Mouse (Mus musculus): Measurements from ENCODE around the gene Adora1. TPM values are rescaled to one million over a fixed set of nuclear protein-coding genes. Genes with fewer than 3 reads are reported as not detected.

Gene Adora1
- total RNA-seq, 4 experiments from 2014 or later, result 162 to 296 (median 242) TPM

DNA sequence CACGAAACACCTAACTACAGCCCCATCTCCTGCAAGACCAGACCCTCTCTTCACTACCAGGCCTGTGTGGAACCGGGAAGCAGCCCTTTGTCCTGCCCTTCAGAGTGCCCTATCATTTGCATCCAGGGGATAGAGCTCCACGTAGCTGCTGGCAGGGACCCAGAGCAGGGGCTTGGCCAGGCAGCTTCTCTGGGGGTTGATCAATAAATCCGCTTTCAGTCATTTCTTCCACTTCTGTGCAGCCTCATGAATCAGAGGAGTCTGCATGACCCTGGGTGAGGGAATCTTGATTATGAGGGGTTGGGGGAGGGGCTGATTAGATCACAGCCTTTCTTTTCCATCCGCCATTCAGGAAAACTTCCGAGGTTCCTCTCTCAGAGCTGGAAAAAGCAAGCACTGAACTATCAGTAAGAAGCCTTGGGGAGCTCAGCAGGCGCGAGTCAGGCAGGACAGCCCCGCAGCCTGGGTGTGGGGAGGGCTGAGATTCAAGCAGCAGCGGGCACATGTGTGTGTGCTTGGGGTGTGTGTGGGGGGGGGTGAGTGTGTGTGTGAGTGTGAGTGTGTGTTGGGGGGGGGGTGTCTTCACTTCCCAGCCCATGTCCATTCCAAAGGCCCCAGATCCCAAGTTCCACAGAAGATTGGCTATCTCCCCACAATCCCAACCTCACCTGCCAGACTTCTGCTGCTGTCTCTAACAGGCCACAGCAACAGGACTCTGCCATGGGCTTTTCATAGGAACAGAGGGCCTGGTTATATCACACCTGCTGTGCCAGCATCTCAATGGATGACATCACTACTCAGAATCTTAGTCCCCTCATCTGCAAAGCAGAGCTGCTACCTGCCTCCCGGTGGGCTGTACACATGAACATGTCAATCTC lies 19.2 kb downstream of the Adora1 start:
- DNase-seq, result no peak

DNA sequence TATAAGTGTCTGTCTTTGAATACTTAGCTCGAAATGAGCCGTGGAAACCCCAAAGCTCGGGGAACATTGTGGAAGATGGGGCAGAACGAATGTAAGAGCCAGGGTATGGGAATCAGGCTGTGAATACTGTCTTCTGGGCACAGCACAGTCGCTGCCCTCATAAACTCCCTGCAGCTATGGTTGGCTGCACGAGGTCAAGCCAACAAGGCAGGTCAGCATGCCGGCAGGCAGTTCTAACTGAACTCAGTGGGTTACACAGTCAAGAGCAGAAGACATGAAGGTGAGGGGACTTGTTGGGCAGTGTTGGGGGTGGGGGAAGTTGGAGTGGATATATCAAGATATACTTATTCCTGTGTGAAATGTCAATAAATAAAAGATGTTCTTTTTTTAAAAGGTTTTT lies 20.2 kb downstream of the Adora1 start:
- no peak for DNase-seq

DNA sequence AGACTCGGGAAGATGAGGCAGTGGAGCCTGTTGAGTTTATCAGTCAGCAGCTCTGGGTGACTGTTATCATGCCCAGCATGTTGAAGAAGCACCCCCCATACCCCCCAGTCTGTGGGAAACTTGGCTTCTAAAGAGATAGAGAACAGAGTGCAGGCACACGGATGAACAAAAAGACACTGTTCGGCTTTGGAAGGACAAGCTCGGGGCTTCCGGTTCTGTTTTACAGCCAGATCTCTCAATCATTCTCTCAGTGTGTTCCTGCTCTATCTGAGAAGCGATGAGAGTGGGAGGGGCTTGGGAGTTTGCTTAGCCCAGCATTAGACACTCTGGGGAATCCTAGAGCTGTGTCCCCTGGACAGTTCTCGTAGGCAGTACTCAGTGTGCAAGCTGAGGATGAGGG lies 21.8 kb downstream of the Adora1 start:
- no peak for DNase-seq

DNA sequence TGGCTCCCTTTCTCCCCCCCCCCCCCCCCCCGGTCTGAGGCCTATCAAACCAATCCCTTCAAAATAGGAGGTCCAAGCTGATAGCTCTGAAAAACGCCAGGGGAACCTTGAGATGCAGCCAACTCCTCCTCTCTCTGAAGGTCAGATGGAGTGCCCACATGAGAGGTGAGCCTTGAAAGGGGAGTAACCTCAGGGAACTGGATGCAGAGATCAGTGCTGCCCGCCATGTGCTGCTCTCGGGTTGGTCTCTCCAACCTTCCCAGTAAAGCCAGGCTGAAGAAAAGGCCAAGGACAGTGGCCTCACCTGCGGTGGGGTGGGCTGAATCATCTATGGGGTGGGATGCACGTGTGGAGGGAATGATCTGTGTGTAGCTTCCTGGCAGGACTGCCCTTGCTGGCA lies 22.9 kb downstream of the Adora1 start:
- DNase-seq, result peak; percentile 84

GRCm38 (mm10) chr1:134211631-134212030 lies 23.6 kb downstream of the Adora1 start:
- DNase-seq, result no peak

GRCm38 (mm10) chr1:134211043-134211442 lies 24.2 kb downstream of the Adora1 start:
- no peak for DNase-seq

- no peak for DNase-seq
These were observed 25.0 kb downstream of the Adora1 start for GRCm38 (mm10) chr1:134210179-134210755.

DNA sequence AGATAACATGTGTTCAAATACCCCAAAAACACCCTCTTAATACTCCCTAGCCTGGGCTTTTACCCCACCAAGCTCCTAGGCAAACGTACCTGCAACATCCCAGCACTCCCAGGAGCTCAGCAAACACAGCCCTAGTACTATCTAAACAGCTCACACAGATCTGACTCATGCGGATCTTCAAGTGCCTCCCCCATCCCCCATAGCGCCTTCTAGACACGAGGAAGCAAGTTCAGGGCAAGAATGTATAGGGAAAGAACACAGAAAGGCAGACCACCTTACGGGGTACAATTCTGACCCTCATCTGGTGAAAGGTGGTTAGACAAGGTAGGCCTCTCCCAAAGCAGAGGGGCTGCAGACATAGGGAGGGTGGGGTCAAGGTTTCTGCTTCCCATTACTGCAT lies 29.1 kb downstream of the Adora1 start:
- no peak for DNase-seq

DNA sequence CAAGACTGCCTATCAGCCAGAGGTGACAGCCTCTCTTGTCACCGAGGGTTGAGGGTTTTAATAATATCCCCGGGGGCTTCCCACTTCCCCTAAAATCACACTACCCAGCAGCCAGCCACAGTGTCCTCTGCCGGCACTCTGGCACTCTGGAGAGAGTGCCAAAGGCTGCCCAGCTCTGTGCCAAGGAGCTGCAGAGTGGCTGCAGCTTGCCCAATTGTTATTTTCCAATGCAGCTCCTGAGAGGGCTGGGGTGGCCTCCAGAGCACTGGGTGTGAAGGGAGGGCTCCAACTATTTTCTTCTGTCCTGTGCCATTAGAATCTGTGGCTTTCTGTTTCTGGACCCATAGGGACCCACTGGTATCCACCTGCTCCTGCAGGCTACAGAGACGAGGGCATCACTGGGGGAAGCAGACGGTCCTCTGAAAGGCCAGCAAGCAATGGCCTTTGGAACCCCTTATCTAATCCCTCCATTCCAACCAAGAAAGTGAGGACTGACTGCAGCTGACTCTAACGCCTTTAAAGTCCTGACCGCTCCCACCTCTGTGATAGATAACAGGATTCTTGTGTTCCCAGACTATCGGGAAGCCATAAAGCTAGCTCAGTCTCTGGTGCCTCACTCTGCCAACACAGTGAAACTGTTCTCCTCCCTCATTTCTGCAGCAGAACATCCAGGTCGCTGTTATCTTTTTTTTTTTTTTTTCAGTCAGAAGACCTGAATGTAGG lies 29.8 kb downstream of the Adora1 start:
- DNase-seq, result no peak

- DNase-seq, result no peak
These were observed 31.0 kb downstream of the Adora1 start for GRCm38 (mm10) chr1:134204230-134204629.

GRCm38 (mm10) chr1:134201751-134202420 lies 33.3 kb downstream of the Adora1 start:
- DNase-seq, result no peak

DNA sequence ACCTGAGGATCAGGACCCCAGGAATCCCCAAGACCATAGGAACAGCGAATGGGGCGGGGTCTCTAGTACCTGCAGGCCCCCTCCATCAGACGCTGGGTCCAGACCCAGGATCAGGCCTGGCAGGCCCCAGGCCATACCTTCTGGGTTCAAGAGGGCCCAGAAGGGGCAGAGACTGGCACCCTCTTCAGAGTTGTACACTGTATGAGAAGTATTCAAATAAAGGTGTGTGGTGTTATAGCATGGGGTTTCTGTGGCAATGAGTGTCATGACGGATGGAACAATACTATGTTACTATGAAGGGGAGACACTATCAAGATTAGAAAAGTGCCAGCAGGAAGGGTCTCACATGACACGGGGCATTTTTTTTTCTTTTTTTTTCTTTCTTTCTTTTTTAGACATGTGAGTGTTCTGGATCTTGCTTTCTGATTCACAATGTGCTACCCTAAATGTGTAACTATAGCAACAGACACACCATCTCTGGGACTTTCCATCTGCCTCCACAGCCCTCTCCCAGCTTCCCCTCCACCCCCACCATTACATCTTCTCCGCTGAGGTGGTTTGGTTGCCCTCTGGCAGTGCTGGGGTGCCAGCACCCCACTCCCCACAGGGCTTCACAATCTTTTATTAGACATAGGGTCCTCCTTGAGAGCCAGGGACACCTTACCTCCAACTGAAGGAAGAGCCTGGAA lies 34.1 kb downstream of the Adora1 start:
- DNase-seq, result no peak

DNA sequence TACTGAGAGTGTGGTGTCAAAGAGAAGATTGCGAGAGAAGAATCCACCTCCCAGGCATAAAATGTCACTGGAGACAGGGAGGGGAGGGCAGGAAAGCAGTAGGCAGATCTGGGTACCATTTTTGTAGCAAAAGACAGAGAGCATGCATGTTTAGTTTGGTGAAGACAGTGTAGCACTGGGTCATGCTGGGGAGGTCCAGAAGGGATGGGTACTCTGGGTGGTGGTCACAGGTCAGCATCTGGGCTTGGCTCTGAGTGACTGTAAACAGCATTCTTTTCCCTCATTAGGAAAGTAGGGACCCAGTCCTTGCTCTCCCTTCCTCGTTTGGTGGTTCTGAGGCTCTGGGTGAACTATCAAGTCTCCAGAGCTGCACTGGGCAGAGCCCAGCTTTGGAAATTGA lies 34.8 kb downstream of the Adora1 start:
- DNase-seq, result no peak

GRCm38 (mm10) chr1:134198197-134198995 lies 36.8 kb downstream of the Adora1 start:
- no peak for DNase-seq

- no peak for DNase-seq
These were observed 37.8 kb downstream of the Adora1 start for GRCm38 (mm10) chr1:134197325-134197982.

DNA sequence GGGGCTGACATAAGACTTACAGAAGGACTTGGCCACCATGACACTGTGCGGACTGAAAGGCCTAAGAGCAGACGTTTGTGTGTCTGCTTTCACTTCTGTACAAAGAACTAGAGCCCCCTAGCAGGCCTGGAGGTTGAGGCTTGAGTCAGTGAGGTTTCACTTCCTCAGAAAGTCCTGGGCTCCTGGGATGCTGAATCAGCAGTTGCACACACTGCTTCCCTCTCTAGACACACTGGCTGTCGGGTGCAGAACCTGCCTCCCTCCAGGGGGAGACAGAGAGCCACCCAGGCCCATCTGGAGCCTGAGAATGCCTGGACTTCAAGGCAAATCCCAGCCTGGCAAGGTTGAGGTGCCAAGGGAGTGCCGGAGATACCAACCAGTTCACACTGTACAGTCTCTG lies 38.8 kb downstream of the Adora1 start:
- DNase-seq, result peak; percentile 85

DNA sequence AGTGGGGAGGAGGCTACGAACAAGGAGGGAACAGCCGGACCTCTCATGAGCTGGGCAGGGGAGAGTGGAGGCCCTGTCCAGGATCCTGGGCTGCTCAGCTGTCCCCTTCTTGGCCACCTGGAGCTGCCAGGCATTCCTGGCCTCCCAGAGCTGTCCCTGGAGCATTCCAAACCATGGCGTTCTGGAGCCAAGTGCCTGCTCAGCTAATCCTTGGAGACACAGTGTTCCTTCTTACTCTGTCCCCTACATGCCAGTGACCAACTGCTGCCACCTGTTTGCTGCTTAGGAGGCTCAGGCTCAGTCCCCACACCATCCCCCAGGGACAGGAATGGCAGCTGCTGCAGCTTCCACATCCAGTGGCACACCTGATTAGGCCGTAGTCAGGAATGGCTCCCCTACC lies 39.3 kb downstream of the Adora1 start:
- DNase-seq, result no peak

DNA sequence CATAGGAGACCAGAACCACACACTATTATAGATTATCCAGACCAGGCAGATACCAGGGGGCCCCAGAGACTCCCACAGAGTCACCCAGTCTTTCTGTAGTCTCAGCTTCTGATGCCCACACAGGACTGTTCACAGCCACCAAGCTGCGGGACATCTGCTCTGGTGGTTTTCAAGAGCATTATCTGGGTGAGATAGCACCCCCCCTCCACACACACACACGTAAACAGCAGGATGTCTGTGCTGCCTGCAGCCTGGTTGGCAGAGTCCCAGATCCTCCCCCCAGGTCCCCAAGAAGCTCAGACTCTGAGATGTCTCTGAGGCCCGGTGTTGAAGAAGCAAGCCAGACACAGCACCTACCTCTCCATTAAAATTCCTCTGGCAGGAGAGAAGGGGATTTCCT lies 39.7 kb downstream of the Adora1 start:
- DNase-seq, result no peak

GRCm38 (mm10) chr1:134195117-134195516 lies 40.1 kb downstream of the Adora1 start:
- DNase-seq, result no peak

GRCm38 (mm10) chr1:134194298-134195022 lies 40.8 kb downstream of the Adora1 start:
- DNase-seq, result no peak
